13 mouse cellular contexts compared by ENCODE assay signal in the genomic region with DNA sequence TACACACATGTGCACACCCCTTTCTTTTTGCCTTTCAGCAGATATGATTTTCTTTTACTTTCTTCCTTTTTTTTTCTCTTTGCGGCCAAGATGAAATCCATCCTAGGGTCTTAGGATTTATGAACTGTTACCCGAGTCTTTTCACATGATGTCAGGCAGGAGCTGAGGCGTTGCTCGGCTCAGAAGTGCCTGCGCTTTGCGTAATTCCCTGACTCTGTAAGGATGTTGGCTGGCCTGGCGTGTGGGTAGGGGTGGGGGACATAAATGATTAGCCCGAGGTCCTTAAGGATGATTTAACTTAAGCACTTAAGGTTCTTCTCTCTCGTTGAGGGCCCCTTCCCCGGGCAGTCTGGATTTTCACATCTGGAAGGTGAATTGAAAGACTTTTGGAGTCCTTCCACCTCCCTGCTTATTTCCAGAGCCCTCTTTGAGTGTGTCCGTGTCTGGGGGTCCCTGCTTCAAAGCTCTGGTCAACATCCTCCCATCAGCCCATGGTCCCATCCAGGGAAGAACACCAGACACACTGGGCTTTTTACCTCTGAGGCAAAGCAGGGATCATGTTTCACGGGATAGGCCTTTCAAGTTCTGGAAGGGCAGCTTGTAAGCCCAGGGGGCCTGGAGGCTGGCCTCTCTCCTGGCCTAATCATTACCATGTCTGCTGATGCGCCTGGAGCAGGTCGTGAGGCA.
DNase-seq lines count a peak whose midpoint lies in the region; ATAC-seq lines count a peak whose summit lies in the region.
"Had no signal": no experiment of that assay in that cellular context is flagged by ENCODE, and none has a peak within 500 bp of the region (broad histone marks: within the 10 kb centered on the region; RNA-seq: fewer than 3 reads in every experiment).

No protein-coding gene starts in this region.

- DNase-seq in kidney, postnatal 10 days = no peak
- DNase-seq in neural tube, embryonic 11.5 days (ENCODE audit: low spot score) = peak; percentile 26
- no peak for DNase-seq in liver
- no peak for DNase-seq in midbrain, embryonic 14.5 days
- DNase-seq in left cerebral cortex, postnatal 14 days (ENCODE audit: low spot score in 2 of 2) = no peak
- DNase-seq: cerebellum, postnatal 14 days had no signal

- no peak overlapping the region for H3K27ac ChIP-seq in kidney, embryonic 15.5 days
- H3K27ac ChIP-seq in embryonic facial prominence, embryonic 12.5 days = peak overlapping the region; percentile 81
- H3K27ac ChIP-seq in limb, embryonic 13.5 days = peak overlapping the region; percentile 67
- peak overlapping the region; percentile 54; the same call in 1 of the 2 replicates for H3K27ac ChIP-seq in neural tube, embryonic 11.5 days (ENCODE audit: low read depth, low read length)
- no peak overlapping the region for H3K27ac ChIP-seq in midbrain, embryonic 14.5 days (replicated peaks; ENCODE audit: low read depth, low read length)
- H3K27ac ChIP-seq: neural tube, embryonic 13.5 days had no signal

- no peak overlapping the region for H3K9ac ChIP-seq in kidney, embryonic 15.5 days
- H3K9ac ChIP-seq in embryonic facial prominence, embryonic 12.5 days = no peak overlapping the region
- H3K9ac ChIP-seq in limb, embryonic 13.5 days = no peak overlapping the region
- H3K9ac ChIP-seq in neural tube, embryonic 11.5 days (ENCODE audit: low read length) = no peak overlapping the region
- no peak overlapping the region for H3K9ac ChIP-seq in midbrain, embryonic 14.5 days (replicated peaks; ENCODE audit: low read length)
- H3K9ac ChIP-seq: neural tube, embryonic 13.5 days had no signal

- ATAC-seq in kidney, embryonic 15.5 days (replicated peaks; ENCODE audit: low FRiP score) = peak; percentile 64
- ATAC-seq in embryonic facial prominence, embryonic 12.5 days (ENCODE audit: insufficient number of reproducible peaks, insufficient read depth, low FRiP score, low TSS enrichment) = peak; percentile 61; the same call in 1 of the 2 replicates
- ATAC-seq in limb, embryonic 13.5 days (ENCODE audit: low FRiP score, low read depth) = peak; percentile 88
- ATAC-seq in neural tube, embryonic 11.5 days (ENCODE audit: insufficient read depth, low FRiP score, low TSS enrichment) = no peak
- no peak for ATAC-seq in midbrain, embryonic 14.5 days (ENCODE audit: low FRiP score, low TSS enrichment)
- ATAC-seq: forebrain, embryonic 14.5 days had no signal

- intact Hi-C loops in left cerebral cortex, postnatal 14 days (cut with DNase I) = no loop called here

- no peaks in the 10 kb centered on the region for H3K9me3 ChIP-seq in kidney, embryonic 15.5 days (replicated peaks)
- no peaks in the 10 kb centered on the region for H3K9me3 ChIP-seq in embryonic facial prominence, embryonic 12.5 days
- H3K9me3 ChIP-seq in limb, embryonic 13.5 days = no peaks in the 10 kb centered on the region
- H3K9me3 ChIP-seq in neural tube, embryonic 11.5 days (ENCODE audit: control insufficient read depth, low read length) = no peaks in the 10 kb centered on the region
- no peaks in the 10 kb centered on the region for H3K9me3 ChIP-seq in midbrain, embryonic 14.5 days (ENCODE audit: control insufficient read depth, low read length)
- H3K9me3 ChIP-seq: neural tube, embryonic 13.5 days had no signal

- 13% methylated on average over 14 of the region's 14 CpGs for WGBS in kidney, embryonic 15.5 days
- WGBS in embryonic facial prominence, embryonic 12.5 days = 14% methylated on average over 14 of the region's 14 CpGs
- 6% methylated on average over 14 of the region's 14 CpGs for WGBS in limb, embryonic 13.5 days
- WGBS in neural tube, embryonic 11.5 days = 26% methylated on average over 14 of the region's 14 CpGs
- WGBS in midbrain, embryonic 14.5 days = 52% methylated on average over 14 of the region's 14 CpGs

- no peaks in the 10 kb centered on the region for H3K27me3 ChIP-seq in kidney, embryonic 15.5 days
- no peaks in the 10 kb centered on the region for H3K27me3 ChIP-seq in embryonic facial prominence, embryonic 12.5 days
- no peaks in the 10 kb centered on the region for H3K27me3 ChIP-seq in limb, embryonic 13.5 days
- no peaks in the 10 kb centered on the region for H3K27me3 ChIP-seq in neural tube, embryonic 11.5 days (ENCODE audit: control insufficient read depth, insufficient read depth, low read length)
- H3K27me3 ChIP-seq in midbrain, embryonic 14.5 days (ENCODE audit: control insufficient read depth, insufficient read depth, low read length) = no peaks in the 10 kb centered on the region
- H3K27me3 ChIP-seq: megakaryocyte, embryonic 14.5 days; neural tube, embryonic 13.5 days had no signal

- no peak overlapping the region for H3K4me3 ChIP-seq in kidney, embryonic 15.5 days (replicated peaks)
- H3K4me3 ChIP-seq in embryonic facial prominence, embryonic 12.5 days = no peak overlapping the region
- no peak overlapping the region for H3K4me3 ChIP-seq in limb, embryonic 13.5 days
- H3K4me3 ChIP-seq in neural tube, embryonic 11.5 days (ENCODE audit: low read depth, low read length) = no peak overlapping the region
- no peak overlapping the region for H3K4me3 ChIP-seq in midbrain, embryonic 14.5 days (replicated peaks; ENCODE audit: low read depth, low read length)
- H3K4me3 ChIP-seq: megakaryocyte, embryonic 14.5 days; neural tube, embryonic 13.5 days had no signal

- no peak overlapping the region for H3K4me2 ChIP-seq in kidney, embryonic 15.5 days
- H3K4me2 ChIP-seq in embryonic facial prominence, embryonic 12.5 days (replicated peaks) = 0 out of 2 replicates have a peak overlapping the region, but pooled peaks have one; percentile 3
- peak overlapping the region; percentile 43; the same call in 1 of the 2 replicates for H3K4me2 ChIP-seq in limb, embryonic 13.5 days (replicated peaks)
- H3K4me2 ChIP-seq in neural tube, embryonic 11.5 days (ENCODE audit: low read depth) = no peak overlapping the region
- no peak overlapping the region for H3K4me2 ChIP-seq in midbrain, embryonic 14.5 days (ENCODE audit: low read length)
- H3K4me2 ChIP-seq: heart, embryonic 11.5 days; neural tube, embryonic 13.5 days had no signal

- peaks cover 12% of the 10 kb centered on the region for H3K4me1 ChIP-seq in kidney, embryonic 15.5 days
- H3K4me1 ChIP-seq in embryonic facial prominence, embryonic 12.5 days = peaks cover 29% of the 10 kb centered on the region
- H3K4me1 ChIP-seq in limb, embryonic 13.5 days = peaks cover 44% of the 10 kb centered on the region
- peaks cover 8% of the 10 kb centered on the region; the same call in 1 of the 2 replicates for H3K4me1 ChIP-seq in neural tube, embryonic 11.5 days (ENCODE audit: control insufficient read depth, insufficient read depth, low read length)
- H3K4me1 ChIP-seq in midbrain, embryonic 14.5 days (ENCODE audit: control insufficient read depth, insufficient read depth, low read length) = no peaks in the 10 kb centered on the region
- H3K4me1 ChIP-seq: megakaryocyte, embryonic 14.5 days had no signal

- no peaks in the 10 kb centered on the region for H3K36me3 ChIP-seq in kidney, embryonic 15.5 days
- H3K36me3 ChIP-seq in embryonic facial prominence, embryonic 12.5 days = no peaks in the 10 kb centered on the region
- H3K36me3 ChIP-seq in limb, embryonic 13.5 days = no peaks in the 10 kb centered on the region
- H3K36me3 ChIP-seq in neural tube, embryonic 11.5 days (ENCODE audit: control insufficient read depth, insufficient read depth, low read length) = no peaks in the 10 kb centered on the region
- H3K36me3 ChIP-seq in midbrain, embryonic 14.5 days (ENCODE audit: control insufficient read depth, insufficient read depth, low read length) = no peaks in the 10 kb centered on the region
- H3K36me3 ChIP-seq: neural tube, embryonic 13.5 days had no signal

Comparison
In these comparisons a context has a peak if more than half of its experiments do, and no peak if none do; other contexts are left out.
1. ATAC-seq: peak in kidney, embryonic 15.5 days (single experiment), embryonic facial prominence, embryonic 12.5 days (single experiment) and limb, embryonic 13.5 days (single experiment); none in neural tube, embryonic 11.5 days (single experiment) and midbrain, embryonic 14.5 days (single experiment).
2. H3K27ac ChIP-seq: peak in embryonic facial prominence, embryonic 12.5 days (single experiment), limb, embryonic 13.5 days (single experiment) and neural tube, embryonic 11.5 days (single experiment); none in kidney, embryonic 15.5 days (single experiment) and midbrain, embryonic 14.5 days (single experiment).
3. H3K4me2 ChIP-seq: peak in embryonic facial prominence, embryonic 12.5 days (single experiment) and limb, embryonic 13.5 days (single experiment); none in kidney, embryonic 15.5 days (single experiment), neural tube, embryonic 11.5 days (single experiment) and midbrain, embryonic 14.5 days (single experiment).